Mouse (Mus musculus) lung, postnatal 36 days (tissue): ENCODE data around the gene Klhl32.

Source experiments
- DNase-seq: peaks from one replicate; pipeline ENCODE4 v3.0.0; 2022; ENCODE audit warnings: mixed read lengths

Gene Klhl32

GRCm38 (mm10) chr4:24626686-24627085 lies 224.2 kb downstream of the Klhl32 start:
- DNase-seq, result no peak

- no peak for DNase-seq
These were observed 224.9 kb downstream of the Klhl32 start for GRCm38 (mm10) chr4:24625951-24626584.

GRCm38 (mm10) chr4:24621422-24622187 lies 229.3 kb downstream of the Klhl32 start:
- DNase-seq, result no peak

- peak; percentile 10 for DNase-seq
These were observed 230.5 kb downstream of the Klhl32 start for GRCm38 (mm10) chr4:24620440-24620839.

GRCm38 (mm10) chr4:24620005-24620404 lies 230.9 kb downstream of the Klhl32 start:
- peak; percentile 8 for DNase-seq

- no peak for DNase-seq
These were observed 241.4 kb downstream of the Klhl32 start for GRCm38 (mm10) chr4:24609564-24609963.

- DNase-seq, result no peak
These were observed 241.8 kb downstream of the Klhl32 start for GRCm38 (mm10) chr4:24609085-24609484.

GRCm38 (mm10) chr4:24601711-24602110 lies 249.2 kb downstream of the Klhl32 start:
- DNase-seq, result no peak

- no peak for DNase-seq
These were observed 252.3 kb downstream of the Klhl32 start for GRCm38 (mm10) chr4:24598637-24599036.

- DNase-seq, result no peak
These were observed 253.8 kb downstream of the Klhl32 start for GRCm38 (mm10) chr4:24596942-24597611.

GRCm38 (mm10) chr4:24594824-24595223 lies 256.1 kb downstream of the Klhl32 start:
- DNase-seq, result no peak

GRCm38 (mm10) chr4:24583997-24584396 lies 266.9 kb downstream of the Klhl32 start:
- DNase-seq, result no peak

- DNase-seq, result no peak
These were observed 268.6 kb downstream of the Klhl32 start for GRCm38 (mm10) chr4:24582295-24582694.

GRCm38 (mm10) chr4:24577594-24577993 lies 273.3 kb downstream of the Klhl32 start:
- no peak for DNase-seq

- peak; percentile 82 for DNase-seq
These were observed 276.6 kb downstream of the Klhl32 start for GRCm38 (mm10) chr4:24574276-24574675.

- DNase-seq, result no peak
These were observed 281.9 kb downstream of the Klhl32 start for GRCm38 (mm10) chr4:24568989-24569556.

- DNase-seq, result no peak
These were observed 282.9 kb downstream of the Klhl32 start for GRCm38 (mm10) chr4:24568026-24568425.
